Mouse (Mus musculus) CH12.LX (cell line): ENCODE results near the gene Zfp612. TPM values are rescaled to one million over a fixed set of nuclear protein-coding genes. Genes with fewer than 3 reads are reported as not detected.

Experiments
- DNase-seq: peaks from one replicate; pipeline ENCODE4 v3.0.0-alpha.2; 2013; ENCODE audit errors: extremely low read depth
- H3K27ac ChIP-seq: 2 replicates; pipeline ENCODE4 v1.5.1; 2012; ENCODE audit warnings: low read depth, mild to moderate bottlenecking, control low read depth, moderate library complexity; ENCODE audit not compliant: insufficient read depth
- H3K27me3 ChIP-seq: replicated peaks from 2 replicates; pipeline ENCODE3; 2012; ENCODE audit warnings: inconsistent platforms
- H3K36me3 ChIP-seq, 2 experiments: replicated peaks in 1 of 2; 2 replicates each; pipeline versions ENCODE3 to v1.6.1; 2012; ENCODE audit warnings: inconsistent platforms in 1 of 2, low read length in 1 of 2, mild to moderate bottlenecking in 1 of 2, mixed read lengths in 1 of 2, moderate library complexity in 1 of 2; ENCODE audit not compliant: control insufficient read depth in 1 of 2, insufficient read depth in 1 of 2
- H3K4me1 ChIP-seq, 2 experiments: 2 replicates each; pipeline ENCODE4 v1.6.1; 2012; ENCODE audit warnings: inconsistent platforms in 1 of 2, moderate library complexity in 1 of 2; ENCODE audit not compliant: insufficient read depth in 2 of 2, control insufficient read depth in 1 of 2
- H3K4me2 ChIP-seq: 2 replicates; pipeline ENCODE4 v1.6.1; 2012; ENCODE audit warnings: low read depth, mild to moderate bottlenecking, control low read depth; ENCODE audit not compliant: poor library complexity, insufficient read depth, severe bottlenecking
- H3K4me3 ChIP-seq, 3 experiments: fragments of 150-350 bp in 1 of 3; sonication (generic) in 1 of 3; replicated peaks in 1 of 3; 2 replicates each; pipeline versions ENCODE3 to v1.5.1; 2011 to 2012; ENCODE audit warnings: low read depth in 2 of 3, low read length in 2 of 3, mild to moderate bottlenecking in 2 of 3, moderate library complexity in 2 of 3, control low read depth in 1 of 3, improper control_type of control experiment in 1 of 3, inconsistent platforms in 1 of 3, mixed read lengths in 1 of 3; ENCODE audit not compliant: poor library complexity in 1 of 3
- H3K79me2 ChIP-seq: replicated peaks from 2 replicates; pipeline ENCODE4 v1.6.1; 2012; ENCODE audit warnings: mild to moderate bottlenecking, moderate library complexity; ENCODE audit not compliant: control insufficient read depth, poor library complexity, insufficient read depth, severe bottlenecking; ENCODE audit errors: extremely low read depth
- H3K9ac ChIP-seq: 2 replicates; pipeline ENCODE4 v1.6.1; 2012; ENCODE audit warnings: low read depth, mild to moderate bottlenecking, control low read depth, moderate library complexity; ENCODE audit not compliant: insufficient read depth
- H3K9me3 ChIP-seq: replicated peaks from 2 replicates; pipeline ENCODE3; 2012; ENCODE audit warnings: low read length, inconsistent platforms, mixed read lengths
- CHD1 ChIP-seq: IDR thresholded peaks from 2 replicates; pipeline ENCODE4 v1.6.1; 2012; ENCODE audit warnings: low read depth, low read length, improper control_type of control experiment, inconsistent platforms
- CTCF ChIP-seq, 2 experiments: IDR thresholded peaks in 1 of 2; conservative IDR thresholded peaks in 1 of 2; 2 replicates each; pipeline ENCODE4 v1.5.1; 2011 to 2012; ENCODE audit warnings: low read depth in 2 of 2, low read length in 2 of 2, improper control_type of control experiment in 1 of 2, inconsistent platforms in 1 of 2, mild to moderate bottlenecking in 1 of 2, moderate library complexity in 1 of 2
- E2F4 ChIP-seq: IDR thresholded peaks from 2 replicates; pipeline ENCODE4 v1.6.1; 2011; ENCODE audit warnings: low read depth, low read length, improper control_type of control experiment; ENCODE audit not compliant: insufficient replicate concordance
- ELF1 ChIP-seq: IDR thresholded peaks from 2 replicates; pipeline ENCODE4 v1.6.1; 2014; ENCODE audit warnings: low read depth, mild to moderate bottlenecking, inconsistent platforms, low read length, improper control_type of control experiment
- EP300 ChIP-seq: IDR thresholded peaks from 2 replicates; pipeline ENCODE4 v1.6.1; 2011; ENCODE audit warnings: low read length, improper control_type of control experiment
- ETS1 ChIP-seq: conservative IDR thresholded peaks from 2 replicates; pipeline ENCODE4 v1.6.1; 2012; ENCODE audit warnings: low read depth, mild to moderate bottlenecking, inconsistent platforms, low read length, improper control_type of control experiment, moderate library complexity
- GABPA ChIP-seq: IDR thresholded peaks from 2 replicates; pipeline ENCODE4 v1.6.1; 2012; ENCODE audit warnings: low read depth, low read length, improper control_type of control experiment, inconsistent platforms; ENCODE audit not compliant: insufficient replicate concordance
- HCFC1 ChIP-seq: IDR thresholded peaks from 2 replicates; pipeline ENCODE4 v1.6.1; 2012; ENCODE audit warnings: low read depth, mild to moderate bottlenecking, inconsistent platforms, low read length, improper control_type of control experiment
- JUND ChIP-seq: conservative IDR thresholded peaks from 2 replicates; pipeline ENCODE4 v1.6.1; 2011; ENCODE audit warnings: low read depth, low read length, improper control_type of control experiment
- MAX ChIP-seq: IDR thresholded peaks from 2 replicates; pipeline ENCODE4 v1.6.1; 2011; ENCODE audit warnings: low read length, improper control_type of control experiment
- MEF2A ChIP-seq: IDR thresholded peaks from 2 replicates; pipeline ENCODE4 v1.6.1; 2014; ENCODE audit warnings: low read depth, mild to moderate bottlenecking, inconsistent platforms, low read length, improper control_type of control experiment, borderline replicate concordance
- NELFE ChIP-seq: IDR thresholded peaks from 2 replicates; pipeline ENCODE4 v1.6.1; 2011; ENCODE audit warnings: low read depth, low read length, improper control_type of control experiment
- NRF1 ChIP-seq: IDR thresholded peaks from 2 replicates; pipeline ENCODE4 v1.6.1; 2014; ENCODE audit warnings: low read depth, mild to moderate bottlenecking, inconsistent platforms, low read length, improper control_type of control experiment, moderate library complexity
- PAX5 ChIP-seq: IDR thresholded peaks from 2 replicates; pipeline ENCODE4 v1.6.1; 2012; ENCODE audit warnings: low read length, inconsistent platforms, mixed read lengths
- POLR2AphosphoS2 ChIP-seq: IDR thresholded peaks from 2 replicates; pipeline ENCODE4 v1.6.1; 2011; ENCODE audit warnings: low read depth, low read length, improper control_type of control experiment
- RAD21 ChIP-seq: IDR thresholded peaks from 2 replicates; pipeline ENCODE4 v1.6.1; 2011; ENCODE audit warnings: low read depth, mild to moderate bottlenecking, low read length, improper control_type of control experiment, moderate library complexity
- RCOR1 ChIP-seq: conservative IDR thresholded peaks from 2 replicates; pipeline ENCODE4 v1.6.1; 2012; ENCODE audit warnings: low read depth, mild to moderate bottlenecking, inconsistent platforms, low read length, improper control_type of control experiment
- SIN3A ChIP-seq: IDR thresholded peaks from 2 replicates; pipeline ENCODE4 v1.6.1; 2012; ENCODE audit warnings: low read length, improper control_type of control experiment, inconsistent platforms
- SMC3 ChIP-seq: IDR thresholded peaks from 2 replicates; pipeline ENCODE4 v1.6.1; 2011; ENCODE audit warnings: low read depth, low read length, improper control_type of control experiment
- TBP ChIP-seq: conservative IDR thresholded peaks from 2 replicates; pipeline ENCODE4 v1.6.1; 2011; ENCODE audit warnings: low read depth, low read length, improper control_type of control experiment
- TCF12 ChIP-seq: IDR thresholded peaks from 2 replicates; pipeline ENCODE4 v1.6.1; 2014; ENCODE audit warnings: low read depth, mild to moderate bottlenecking, inconsistent platforms, low read length, improper control_type of control experiment
- UBTF ChIP-seq: IDR thresholded peaks from 2 replicates; pipeline ENCODE4 v1.6.1; 2012; ENCODE audit warnings: low read depth, mild to moderate bottlenecking, inconsistent platforms, low read length, improper control_type of control experiment, moderate library complexity
- USF1 ChIP-seq: IDR thresholded peaks from 2 replicates; pipeline ENCODE4 v1.6.1; 2014; ENCODE audit warnings: low read depth, mild to moderate bottlenecking, inconsistent platforms, low read length, improper control_type of control experiment
- ZKSCAN1 ChIP-seq: IDR thresholded peaks from 2 replicates; pipeline ENCODE4 v1.6.1; 2012; ENCODE audit warnings: low read depth, inconsistent platforms, low read length, improper control_type of control experiment, borderline replicate concordance
- ZMIZ1 ChIP-seq: IDR thresholded peaks from 2 replicates; pipeline ENCODE4 v1.6.1; 2012; ENCODE audit warnings: low read depth, mild to moderate bottlenecking, inconsistent platforms, low read length, improper control_type of control experiment
- dilution Hi-C: fragments of 300-500 bp; cut with MboI; formaldehyde crosslinking; loops from 2 replicates; pipeline ENCODE4 v1.14.3; 2020; ENCODE audit warnings: low sequenced_read_pairs; ENCODE audit not compliant: extremely low pct_unique_long_range_greater_than_20kb, extremely low pct_ligation_motif_present
- in situ Hi-C: fragments of 300-500 bp; cut with MboI; formaldehyde crosslinking; loops from 3 replicates; pipeline ENCODE4 v1.14.3; 2019; ENCODE audit warnings: low sequenced_read_pairs, low pct_ligation_motif_present, low pct_unique_long_range_greater_than_20kb, mixed read lengths
- polyA plus RNA-seq: library from polyadenylated mRNA; unstranded; fragments of >175 nt; gene quantifications from 2 replicates; pipeline ENCODE4 v1.2.1, GENCODE M21; 2012; ENCODE audit warnings: low read depth; ENCODE audit not compliant: insufficient read length
- total RNA-seq, 2 experiments: library from RNA; depleted of rRNA; stranded (reverse); fragments of 300-350 nt in 1 of 2; fragments of >200 nt in 1 of 2; gene quantifications; 2 replicates each; pipeline ENCODE4 v1.2.3; 2012 to 2014

Gene Zfp612
- total and polyA plus RNA-seq, 3 experiments: 0.08 to 1.3 (median 0.13) TPM

DNA sequence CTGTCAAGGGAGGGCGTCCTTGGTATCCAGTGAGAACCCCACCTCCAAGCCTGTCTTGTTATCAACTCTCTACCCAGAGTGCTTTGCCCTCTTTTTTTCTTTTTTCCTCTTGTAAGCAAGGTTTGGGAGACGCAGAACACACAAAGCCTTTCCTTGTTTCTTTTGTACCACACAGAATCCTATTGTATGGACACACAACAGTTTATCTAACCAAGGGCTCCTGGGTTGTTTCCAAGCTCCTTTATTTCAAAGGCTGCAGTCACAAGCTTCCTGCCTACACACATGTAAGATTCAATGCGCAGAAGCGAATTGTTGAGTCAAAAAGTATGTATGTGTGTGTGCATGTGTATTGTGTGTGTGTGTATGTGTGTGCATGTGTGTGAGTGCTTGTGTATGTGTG lies 45.2 kb upstream of the Zfp612 start:
- dilution Hi-C loops (no loop called here), in situ Hi-C loops (no loop called here)
- Histone ChIP-seq H3K4me2 (no peak overlapping the region), H3K36me3 (no peaks in the 10 kb centered on the region), H3K4me1 (peaks cover under 1 to 6% of the 10 kb centered on the region in 2 experiments; a peak in 1 of 4 replicates), H3K27ac (no peak overlapping the region), H3K9me3 (no peaks in the 10 kb centered on the region), H3K79me2 (no peaks in the 10 kb centered on the region), H3K9ac (no peak overlapping the region), H3K4me3 (no peak overlapping the region), H3K27me3 (peaks cover 1% of the 10 kb centered on the region)
- DNase-seq: no peak
- TF ChIP-seq GABPA (no peak), SIN3A (no peak), ZMIZ1 (no peak), SMC3 (no peak), RCOR1 (no peak), ELF1 (no peak), RAD21 (no peak), ZKSCAN1 (no peak), POLR2AphosphoS2 (no peak), CTCF (conservative IDR thresholded peaks at IDR 0.05 in 1 of 2, IDR thresholded peaks at IDR 0.05 in 1 of 2; ENCODE audit: low read depth in 2 of 2, low read length in 2 of 2) (no peak), JUND (no peak), USF1 (no peak), TBP (no peak), TCF12 (no peak), MEF2A (no peak), NELFE (no peak), HCFC1 (no peak), E2F4 (no peak), PAX5 (no peak), MAX (no peak)

DNA sequence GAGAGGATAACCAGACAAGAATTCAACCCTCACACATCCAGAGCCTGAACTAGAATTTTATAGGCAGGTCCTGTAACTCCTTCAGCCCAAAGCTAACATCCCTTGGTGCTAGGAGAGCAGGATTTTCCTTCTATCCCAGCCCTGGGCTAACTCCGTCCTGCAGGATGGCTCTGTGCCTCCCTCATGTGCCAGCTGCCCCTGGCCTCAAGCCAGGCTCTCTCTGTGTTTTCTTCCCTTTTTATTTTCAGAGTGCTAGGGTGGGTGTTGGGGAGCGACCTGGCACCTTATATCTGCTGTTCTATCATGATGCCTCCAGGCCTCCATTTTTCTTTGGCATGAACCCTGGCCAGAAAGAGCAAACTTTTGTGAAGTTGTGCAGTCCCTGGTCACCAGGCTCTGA lies 43.4 kb upstream of the Zfp612 start:
- dilution Hi-C loops: no loop called here
- no peak overlapping the region for H3K4me2 ChIP-seq
- no peak overlapping the region for H3K9ac ChIP-seq
- H3K27ac ChIP-seq: no peak overlapping the region
- no peaks in the 10 kb centered on the region for H3K79me2 ChIP-seq
- DNase-seq: no peak
- H3K27me3 ChIP-seq: peaks cover 1% of the 10 kb centered on the region
- no peak overlapping the region for H3K4me3 ChIP-seq
- no peaks in the 10 kb centered on the region for H3K36me3 ChIP-seq
- H3K4me1 ChIP-seq: peaks cover 3 to 8% of the 10 kb centered on the region in 2 experiments; a peak in 1 of 4 replicates
- TF ChIP-seq POLR2AphosphoS2: no peak
- no peak for TF ChIP-seq MEF2A
- no peak for TF ChIP-seq ETS1
- no peak for TF ChIP-seq E2F4
- no peak for TF ChIP-seq NELFE
- no peak for TF ChIP-seq MAX
- TF ChIP-seq UBTF: no peak
- no peak for TF ChIP-seq CTCF (conservative IDR thresholded peaks at IDR 0.05 in 1 of 2, IDR thresholded peaks at IDR 0.05 in 1 of 2; ENCODE audit: low read depth in 2 of 2, low read length in 2 of 2)
- no peak for TF ChIP-seq RAD21
- TF ChIP-seq GABPA: no peak
- TF ChIP-seq EP300: no peak
- no peak for TF ChIP-seq CHD1
- TF ChIP-seq NRF1: no peak
- no peak for TF ChIP-seq RCOR1
- no peaks in the 10 kb centered on the region for H3K9me3 ChIP-seq
- in situ Hi-C loops: no loop called here
